Comparison of ENCODE assay signal across 8 mouse cellular contexts in genomic region chr9:122950643-122951475, GRCm38 (mm10). TPM values are rescaled to one million over a fixed set of nuclear protein-coding genes. Genes with fewer than 3 reads are reported as not detected.
DNase-seq lines count a peak whose midpoint lies in the region; ATAC-seq lines count a peak whose summit lies in the region.

TSS of gene 1110059G10Rik (minus strand) at chr9:122951000.
TSS of gene Kif15 (plus strand) at chr9:122951046.

- intact Hi-C loops in left cerebral cortex, postnatal 10 days (cut with DNase I): no loop called here

- peak; percentile 90 for ATAC-seq in megakaryocyte-erythroid progenitor cell, adult 5-6 weeks (replicated peaks; ENCODE audit: low FRiP score, low TSS enrichment, poor library complexity, severe bottlenecking)

- peak; percentile 89 for DNase-seq in adipocyte (ENCODE audit: low spot score)
- peak; percentile 95 for DNase-seq in embryo, embryonic 10 days (ENCODE audit: low spot score)
- DNase-seq in gastrocnemius, postnatal 10 days: peak; percentile 94
- peak; percentile 97 for DNase-seq in induced T-regulatory cell, adult 2 months (ENCODE audit: low read depth)
- DNase-seq in left cerebral cortex, postnatal 10 days (ENCODE audit: extremely low spot score in 1 of 2, low spot score in 2 of 2): peak; percentile 93
- peak; percentile 91 for DNase-seq in right cerebral cortex, postnatal 25 days
- peak; percentile 89 to 93 for DNase-seq in urinary bladder, postnatal 4 days (ENCODE audit: low spot score in 2 of 2)

RNA-seq across cellular contexts. Expression of gene 1110059G10Rik, which starts in this region (rescaled TPM):
- total RNA-seq in gastrocnemius, postnatal 10 days (2021): 10 to 100 TPM; 14.6 to 15.6 TPM
- total RNA-seq in left cerebral cortex, postnatal 10 days (2021): 10 to 100 TPM; 19.4 to 21.1 TPM
- 35.0 and 37.7 TPM in 2 replicates for total RNA-seq in megakaryocyte-erythroid progenitor cell, adult 5-6 weeks (2014; fragmentation: Nextera tagmentation)
- total RNA-seq in megakaryocyte-erythroid progenitor cell, adult 5-6 weeks (2017): 24.6 and 40.4 TPM in 2 replicates

RNA-seq across cellular contexts. Expression of gene Kif15, which starts in this region (rescaled TPM):
- total RNA-seq in gastrocnemius, postnatal 10 days (2021): 1 to 10 TPM; 7.9 to 8.1 TPM
- total RNA-seq in left cerebral cortex, postnatal 10 days (2021): 1 to 10 TPM; 3.6 to 4.9 TPM
- total RNA-seq in megakaryocyte-erythroid progenitor cell, adult 5-6 weeks (2014; fragmentation: Nextera tagmentation): 136 and 143 TPM in 2 replicates
- total RNA-seq in megakaryocyte-erythroid progenitor cell, adult 5-6 weeks (2017): 280 and 313 TPM in 2 replicates

Comparison
In these comparisons a context has a peak if more than half of its experiments do, and no peak if none do; other contexts are left out.
1. Peak in every context shown above with its lines: DNase-seq and ATAC-seq.
2. RNA of gene Kif15 (total RNA-seq): 136 to 313 TPM in megakaryocyte-erythroid progenitor cell, adult 5-6 weeks; 7.9 to 8.1 TPM in gastrocnemius, postnatal 10 days and 3.6 to 4.9 TPM in left cerebral cortex, postnatal 10 days; every median in the first group is over 10 times any median in the second.